Mouse (Mus musculus) neural tube, embryonic 11.5 days (tissue): ENCODE measurements around the gene Gm14692. TPM values are rescaled to one million over a fixed set of nuclear protein-coding genes. Genes with fewer than 3 reads are reported as not detected.
"Not testable (repeated sequence)": the region's sequence is repeated elsewhere in the genome, so short reads cannot be mapped to it uniquely, and the experiment has no call there.

Source experiments
- ATAC-seq: fragments of 200-750 bp; cut with Nextera tagmentation; 2 replicates; pipeline ENCODE4 v1.8.0; 2017; ENCODE audit warnings: moderate number of reproducible peaks, mild to moderate bottlenecking, moderate TSS enrichment, moderate library complexity; ENCODE audit not compliant: insufficient read depth, low FRiP score, low TSS enrichment
- DNase-seq: peaks from one replicate; pipeline ENCODE4 v3.0.0-alpha.2; 2015; ENCODE audit warnings: low spot score
- H3K27ac ChIP-seq: fragments of 300-500 bp; sonication (generic); 2 replicates; pipeline ENCODE4 v1.5.1; 2014; ENCODE audit warnings: low read depth, mild to moderate bottlenecking, low read length
- H3K27me3 ChIP-seq: fragments of 300-500 bp; sonication (generic); 2 replicates; pipeline ENCODE4 v1.6.1; 2014; ENCODE audit warnings: mild to moderate bottlenecking, low read length, mixed read lengths; ENCODE audit not compliant: control insufficient read depth, insufficient read depth
- H3K36me3 ChIP-seq: fragments of 300-500 bp; sonication (generic); 2 replicates; pipeline ENCODE4 v1.6.1; 2014; ENCODE audit warnings: mild to moderate bottlenecking, low read length, moderate library complexity, mixed read lengths; ENCODE audit not compliant: control insufficient read depth, insufficient read depth
- H3K4me1 ChIP-seq: fragments of 300-500 bp; sonication (generic); 2 replicates; pipeline ENCODE4 v1.6.1; 2014; ENCODE audit warnings: low read length, mixed read lengths; ENCODE audit not compliant: control insufficient read depth, insufficient read depth
- H3K4me2 ChIP-seq: fragments of 300-500 bp; sonication (generic); 2 replicates; pipeline ENCODE4 v1.6.1; 2014; ENCODE audit warnings: low read depth, mild to moderate bottlenecking, moderate library complexity
- H3K4me3 ChIP-seq: fragments of 300-500 bp; sonication (generic); 2 replicates; pipeline ENCODE4 v1.5.1; 2014; ENCODE audit warnings: low read depth, low read length
- H3K9ac ChIP-seq: fragments of 300-500 bp; sonication (generic); 2 replicates; pipeline ENCODE4 v1.6.1; 2014; ENCODE audit warnings: mild to moderate bottlenecking, low read length
- H3K9me3 ChIP-seq: fragments of 300-500 bp; sonication (generic); 2 replicates; pipeline ENCODE4 v1.6.1; 2016; ENCODE audit warnings: low read length; ENCODE audit not compliant: control insufficient read depth
- WGBS: fragments of 180-500 bp; shearing (Covaris S2); extraction: QIAGEN DNeasy Blood & Tissue Kit; methylation state at CpG from one replicate; pipeline ENCODE4 v1.1.7; 2014; 5-methylcytosine and 5-hydroxymethylcytosine counted together
- polyA plus RNA-seq: library from polyadenylated mRNA; unstranded; fragments of >200 nt; fragmentation: Nextera tagmentation; extraction: Ambion mirVana; gene quantifications from 2 replicates; pipeline ENCODE4 v1.2.1, GENCODE M21; 2014

The Gm14692 gene
- polyA plus RNA-seq, result not detected in 2 replicates

DNA sequence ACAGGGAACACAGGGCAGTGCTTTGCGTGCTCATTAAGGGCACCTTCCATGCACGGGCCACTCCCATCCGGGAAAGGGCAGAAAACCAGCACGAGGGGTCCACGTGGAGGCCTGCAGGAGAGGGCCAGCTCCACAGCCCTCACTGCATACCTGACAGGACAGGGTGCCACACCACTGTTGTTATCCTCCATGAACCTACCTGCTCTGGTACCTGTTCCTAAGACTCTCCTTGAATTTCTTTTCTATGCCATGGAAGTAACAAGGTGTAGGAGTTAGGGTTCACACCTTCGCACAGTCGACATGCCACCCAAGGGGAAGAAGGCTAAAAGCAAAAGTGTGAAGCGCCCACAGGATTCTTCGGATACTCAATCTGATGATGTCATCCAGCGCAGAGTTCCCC, at the start of gene Gm14692:
Gene Gm14692, plus strand, starts transcription at position 301 of the 400 bp plus-strand sequence.
- H3K27ac ChIP-seq, DNase-seq, H3K9me3 ChIP-seq, H3K4me2 ChIP-seq, ATAC-seq, H3K36me3 ChIP-seq, H3K4me1 ChIP-seq, H3K9ac ChIP-seq, H3K4me3 ChIP-seq, H3K27me3 ChIP-seq: not testable (repeated sequence)
- 90% methylated on average over 5 of the region's 10 CpGs for WGBS

DNA sequence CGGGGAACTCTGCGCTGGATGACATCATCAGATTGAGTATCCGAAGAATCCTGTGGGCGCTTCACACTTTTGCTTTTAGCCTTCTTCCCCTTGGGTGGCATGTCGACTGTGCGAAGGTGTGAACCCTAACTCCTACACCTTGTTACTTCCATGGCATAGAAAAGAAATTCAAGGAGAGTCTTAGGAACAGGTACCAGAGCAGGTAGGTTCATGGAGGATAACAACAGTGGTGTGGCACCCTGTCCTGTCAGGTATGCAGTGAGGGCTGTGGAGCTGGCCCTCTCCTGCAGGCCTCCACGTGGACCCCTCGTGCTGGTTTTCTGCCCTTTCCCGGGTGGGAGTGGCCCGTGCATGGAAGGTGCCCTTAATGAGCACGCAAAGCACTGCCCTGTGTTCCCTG, 2.0 kb upstream of the Gm14692 start, which contains the start of gene Gm1140:
Gene Gm1140, minus strand, starts transcription at position 101 of the 400 bp plus-strand sequence.
- not testable (repeated sequence) for DNase-seq, H3K4me2 ChIP-seq, H3K9ac ChIP-seq, H3K4me3 ChIP-seq, H3K36me3 ChIP-seq, H3K27ac ChIP-seq, H3K9me3 ChIP-seq, H3K4me1 ChIP-seq, H3K27me3 ChIP-seq, ATAC-seq
- WGBS, result 86% methylated on average over 2 of the region's 11 CpGs

Other genes with a start within 250 kb of the Gm14692 start
- gene Gm1140, start 2.1 kb upstream of the Gm14692 start, polyA plus RNA-seq, result not detected in 2 replicates
- not detected in 2 replicates for gene 4933436I01Rik, start 225.8 kb downstream of the Gm14692 start, polyA plus RNA-seq